Mouse (Mus musculus) frontal cortex, postnatal 36 days (tissue): ENCODE results near the gene Prtn3.

Experiments used
- DNase-seq, 2 experiments: peaks; one replicate each; pipeline ENCODE4 v3.0.0; 2022; ENCODE audit warnings: low spot score in 2 of 2

Prtn3 gene

DNA sequence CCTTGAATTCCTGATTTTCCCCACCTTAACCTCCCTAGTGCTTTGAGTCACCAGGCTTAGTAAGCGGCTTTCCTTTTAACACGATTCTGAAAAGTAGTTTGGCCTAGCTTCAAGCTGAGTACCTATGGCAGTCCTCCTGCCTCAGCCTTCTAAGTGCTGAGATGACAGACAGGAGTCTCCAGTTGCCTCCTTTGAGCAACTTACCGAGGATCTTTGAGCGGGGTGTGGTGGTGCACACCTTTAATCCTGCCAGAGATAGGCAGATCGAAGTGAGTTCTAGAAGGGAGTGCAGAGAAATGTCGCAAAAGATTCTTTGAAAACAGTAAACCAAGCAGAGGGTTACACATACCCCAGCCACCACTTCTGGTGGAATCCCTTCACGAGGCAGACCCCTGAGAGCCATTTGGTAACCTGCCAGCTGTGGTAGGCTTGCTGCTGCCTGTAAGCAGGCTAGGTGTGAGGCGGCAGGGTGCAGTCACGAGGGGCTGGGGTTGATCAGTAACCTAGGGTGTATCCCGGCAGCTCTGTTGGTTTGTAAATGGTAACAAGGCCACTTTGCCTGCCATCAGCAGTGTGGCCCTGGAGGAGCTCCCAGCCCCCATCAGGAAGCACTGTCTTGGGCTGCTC is 18.6 kb upstream of the Prtn3 start:
- no peak for DNase-seq

DNA sequence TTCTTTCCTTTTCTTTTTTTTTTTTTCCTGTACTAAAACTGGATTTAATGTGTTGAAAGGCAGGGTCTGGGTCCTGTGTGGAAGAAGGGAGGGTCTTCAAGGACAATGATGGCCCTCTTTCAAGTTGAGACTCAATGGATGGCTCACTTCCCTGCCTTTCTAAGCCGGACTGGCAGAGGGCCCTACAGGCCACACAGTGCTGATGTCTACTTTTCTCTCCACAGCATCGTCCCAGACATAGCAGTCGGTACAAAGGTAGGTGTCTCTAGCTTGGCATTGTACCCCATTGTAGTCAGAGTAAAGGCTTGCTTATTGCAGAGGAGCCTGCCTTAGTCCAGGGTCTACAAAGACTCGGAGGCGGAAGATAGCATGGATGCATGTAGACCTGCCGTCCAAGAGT is 18.0 kb upstream of the Prtn3 start:
- DNase-seq: no peak

DNA sequence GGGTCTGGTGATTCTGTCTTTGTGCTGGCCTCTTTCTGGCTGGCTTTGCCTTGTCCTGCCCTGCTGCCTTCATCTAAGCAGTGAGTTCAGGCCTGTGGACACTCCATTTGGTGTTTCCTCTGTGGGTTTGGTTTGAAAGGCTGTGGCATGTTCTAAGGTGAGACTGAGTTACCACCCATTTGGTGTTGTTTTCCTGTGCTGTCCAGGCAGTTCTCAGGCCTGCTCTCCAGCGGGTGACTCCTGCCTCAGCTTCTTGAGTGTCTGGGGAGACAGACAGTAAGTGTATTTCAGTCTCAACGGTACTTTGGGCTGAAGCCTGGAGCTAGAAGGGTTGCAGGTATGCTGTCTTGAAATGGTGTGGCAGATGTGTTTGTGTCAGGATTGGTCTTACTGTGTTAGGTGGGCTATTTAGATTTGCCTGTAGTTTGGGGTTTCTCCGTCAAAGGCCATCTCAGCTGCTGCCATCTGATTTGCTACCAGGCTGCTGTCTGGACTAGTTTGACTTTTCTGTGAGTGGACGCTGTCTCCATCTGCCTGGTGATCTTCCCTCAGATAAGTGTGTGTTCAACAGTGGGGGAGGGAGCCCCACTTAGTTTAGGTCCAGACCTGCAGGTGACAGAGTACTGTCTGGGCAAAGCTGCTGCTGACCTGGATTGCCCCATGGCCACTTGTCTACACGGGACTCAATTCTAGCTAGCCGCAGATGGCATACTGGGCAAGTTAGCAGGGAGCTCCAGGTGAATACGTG is 17.4 kb upstream of the Prtn3 start:
- no peak for DNase-seq

DNA sequence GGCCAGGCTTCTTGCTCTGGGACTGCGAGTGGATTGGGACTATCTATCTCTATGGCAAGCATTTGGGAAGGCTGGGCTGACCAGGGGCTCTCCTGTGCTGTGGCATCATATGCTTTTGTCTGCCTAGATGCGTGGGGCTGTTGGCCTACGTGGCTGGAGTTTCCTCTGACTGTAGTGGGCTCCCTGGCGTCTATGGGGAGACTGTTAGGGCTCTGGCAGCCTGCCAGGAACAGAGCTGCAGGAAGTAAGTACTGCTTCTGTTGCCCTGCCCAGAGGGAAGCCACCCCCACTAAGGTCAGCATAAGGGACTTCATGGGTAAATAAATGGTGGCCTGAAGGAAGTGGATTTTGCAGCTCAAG is 16.8 kb upstream of the Prtn3 start:
- DNase-seq: no peak

DNA sequence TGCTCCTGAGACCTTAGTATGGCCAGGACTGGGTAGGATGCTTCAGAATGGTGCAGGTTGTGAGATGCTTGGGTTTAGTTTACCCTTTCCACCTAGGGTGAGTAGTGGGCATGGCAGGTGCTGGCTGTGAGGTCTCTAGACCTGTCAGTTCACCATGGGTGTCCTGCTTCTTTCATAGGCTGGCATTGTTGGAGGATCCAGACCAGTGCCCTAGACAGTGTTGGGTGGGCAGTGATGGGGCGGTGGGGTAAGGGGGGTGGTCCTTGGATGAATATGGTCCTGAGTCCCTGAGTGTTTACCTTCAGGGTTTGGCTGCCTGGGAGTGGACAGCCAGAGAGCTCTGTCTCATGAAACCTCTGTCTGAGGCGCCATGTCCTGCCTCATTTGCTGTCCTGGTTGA is 16.4 kb upstream of the Prtn3 start:
- no peak for DNase-seq

DNA sequence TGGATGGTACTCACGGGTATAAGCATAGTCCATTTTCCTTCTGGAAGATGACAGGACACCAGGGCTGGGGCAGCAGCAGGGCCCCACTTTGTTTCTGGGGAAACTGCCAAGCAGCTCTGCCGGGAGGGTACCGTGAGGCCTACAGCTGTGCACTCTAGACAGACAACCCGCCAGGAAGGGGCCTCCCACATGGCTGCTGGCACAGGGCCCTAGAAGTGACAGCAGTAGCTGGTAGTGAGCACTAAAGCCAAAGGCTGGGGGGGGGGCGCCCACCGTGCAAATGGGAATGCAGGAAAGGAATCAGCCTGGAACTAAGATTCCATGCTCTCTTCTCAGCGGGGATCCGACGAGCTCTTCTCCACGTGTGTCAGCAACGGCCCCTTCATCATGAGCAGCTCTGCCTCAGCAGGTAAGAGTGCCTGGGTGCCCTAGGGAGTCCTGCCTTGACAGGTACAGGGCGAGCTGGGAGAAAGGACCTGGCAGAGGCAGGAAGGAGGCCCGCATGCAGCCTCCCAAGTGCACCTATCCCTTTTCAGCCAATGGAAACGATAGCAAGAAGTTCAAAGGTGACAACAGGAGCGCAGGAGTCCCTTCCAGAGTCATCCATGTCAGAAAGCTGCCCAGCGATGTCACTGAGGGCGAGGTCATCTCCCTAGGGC is 15.7 kb upstream of the Prtn3 start:
- DNase-seq: peak; percentile 70 to 73

DNA sequence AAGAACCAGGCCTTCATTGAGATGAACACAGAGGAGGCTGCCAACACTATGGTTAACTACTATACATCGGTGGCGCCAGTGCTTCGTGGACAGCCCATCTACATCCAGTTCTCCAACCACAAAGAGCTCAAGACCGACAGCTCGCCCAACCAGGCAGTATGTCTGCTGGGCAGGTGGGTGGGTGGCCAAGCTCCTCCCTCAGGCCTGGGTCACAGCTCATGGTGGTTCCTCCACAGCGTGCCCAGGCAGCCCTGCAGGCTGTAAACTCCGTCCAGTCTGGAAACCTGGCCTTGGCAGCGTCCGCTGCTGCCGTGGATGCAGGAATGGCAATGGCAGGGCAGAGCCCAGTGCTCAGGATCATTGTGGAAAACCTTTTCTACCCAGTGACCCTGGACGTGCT is 15.2 kb upstream of the Prtn3 start:
- no peak for DNase-seq

DNA sequence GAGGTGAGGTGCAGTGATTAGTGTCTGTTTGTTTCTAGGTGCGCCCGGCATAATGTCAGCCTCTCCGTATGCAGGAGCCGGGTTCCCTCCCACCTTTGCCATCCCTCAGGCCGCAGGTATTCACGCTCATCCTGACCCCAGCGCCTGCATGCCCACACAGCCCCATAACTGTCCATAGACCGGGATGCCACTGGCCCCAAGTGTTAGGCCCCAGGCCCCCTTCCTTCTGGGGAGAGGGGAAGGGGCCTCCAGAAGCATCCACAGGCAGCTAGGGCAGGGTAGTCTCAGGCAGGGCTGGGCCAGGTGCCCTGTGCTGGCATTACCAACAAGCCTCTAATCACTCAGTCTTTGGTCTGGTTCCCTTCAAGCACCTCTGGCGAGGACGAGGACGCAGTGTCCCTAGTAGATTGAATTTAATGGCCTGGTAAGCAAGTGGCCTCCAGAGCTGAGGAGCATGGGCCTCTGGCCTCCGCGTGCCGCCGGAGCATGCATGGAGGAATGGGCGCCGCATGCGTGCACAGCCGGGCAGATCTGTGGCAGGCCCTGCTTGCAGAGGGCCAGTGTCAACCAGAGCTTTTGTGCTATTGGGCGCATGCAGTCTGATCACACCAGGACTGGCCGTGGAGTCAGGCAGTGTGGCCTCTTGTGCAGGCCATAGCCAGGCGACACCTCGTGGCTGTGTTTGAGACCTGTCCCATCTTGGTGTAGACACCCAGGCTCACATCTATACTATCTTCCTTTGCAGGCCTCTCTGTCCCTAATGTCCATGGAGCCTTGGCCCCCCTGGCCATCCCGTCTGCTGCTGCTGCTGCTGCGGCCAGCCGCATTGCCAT is 14.0 kb upstream of the Prtn3 start:
- DNase-seq: no peak

DNA sequence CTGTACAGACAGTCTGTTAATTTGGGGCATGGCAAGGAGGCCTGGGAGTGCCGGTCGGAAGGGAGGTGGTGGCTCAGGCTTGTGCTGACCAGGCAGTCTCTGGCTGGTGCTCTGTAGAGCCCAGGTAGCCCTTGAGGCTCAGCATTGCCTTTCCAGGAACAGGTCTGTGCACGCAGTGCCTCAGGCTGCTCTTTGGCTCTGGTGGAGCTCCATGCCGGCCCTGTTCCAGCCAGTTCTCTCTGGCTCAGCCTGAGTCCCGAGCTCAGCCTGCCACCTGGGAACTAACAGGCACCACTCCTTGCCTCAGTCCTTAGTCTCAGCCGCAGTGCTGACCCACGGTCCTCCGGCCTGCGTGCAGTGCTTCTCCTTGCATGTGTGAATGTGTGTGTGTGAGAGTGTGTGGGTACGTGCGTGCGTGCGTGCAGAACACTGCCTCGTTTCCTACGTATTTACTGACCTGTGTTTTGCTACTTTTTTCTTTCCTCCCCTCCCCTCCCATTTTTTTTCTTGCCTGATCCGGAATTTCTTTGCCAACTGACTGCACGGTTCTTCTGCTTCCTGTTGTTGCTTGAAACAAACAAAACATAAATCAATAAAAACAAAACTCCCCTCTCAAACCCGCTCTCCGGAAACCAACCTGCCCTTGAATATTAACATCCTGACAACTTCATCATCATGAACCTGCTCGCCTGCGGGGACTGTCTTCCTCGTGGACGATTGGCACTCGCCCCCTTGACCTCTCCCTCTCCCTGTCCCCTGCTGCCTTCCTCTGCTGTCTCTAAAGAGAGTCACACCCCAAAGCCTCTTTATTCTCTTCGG is 12.8 kb upstream of the Prtn3 start:
- DNase-seq: no peak

DNA sequence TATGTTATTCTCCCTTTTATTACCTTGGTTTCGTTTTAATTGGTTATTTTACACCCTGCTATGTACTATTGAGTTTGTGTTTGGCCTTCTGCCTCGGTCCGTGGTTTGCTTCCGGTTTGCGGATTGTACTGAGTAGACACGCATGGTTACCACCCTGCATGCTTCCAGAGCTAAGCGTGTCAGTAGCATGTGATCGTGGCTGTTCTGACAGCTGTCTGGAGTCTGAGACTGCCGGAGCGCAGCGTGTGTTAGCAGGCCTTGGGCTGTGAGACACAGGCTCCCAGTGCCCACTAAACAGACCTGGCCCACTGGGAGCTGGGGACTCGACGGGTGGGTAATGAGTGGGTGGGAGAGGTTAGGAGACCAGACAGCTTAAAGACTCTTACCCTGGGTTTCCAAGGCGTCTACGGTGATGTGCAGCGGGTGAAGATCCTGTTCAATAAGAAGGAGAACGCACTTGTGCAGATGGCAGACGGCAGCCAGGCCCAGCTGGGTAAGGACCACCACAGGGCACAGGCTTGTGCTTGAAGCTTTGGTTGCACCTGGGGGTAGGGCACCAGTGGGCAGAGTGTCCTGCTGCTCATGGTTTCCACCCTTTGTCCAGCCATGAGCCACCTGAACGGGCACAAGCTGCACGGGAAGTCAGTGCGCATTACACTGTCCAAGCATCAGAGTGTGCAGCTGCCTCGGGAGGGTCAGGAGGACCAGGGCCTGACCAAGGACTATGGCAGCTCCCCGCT is 12.1 kb upstream of the Prtn3 start:
- no peak for DNase-seq

DNA sequence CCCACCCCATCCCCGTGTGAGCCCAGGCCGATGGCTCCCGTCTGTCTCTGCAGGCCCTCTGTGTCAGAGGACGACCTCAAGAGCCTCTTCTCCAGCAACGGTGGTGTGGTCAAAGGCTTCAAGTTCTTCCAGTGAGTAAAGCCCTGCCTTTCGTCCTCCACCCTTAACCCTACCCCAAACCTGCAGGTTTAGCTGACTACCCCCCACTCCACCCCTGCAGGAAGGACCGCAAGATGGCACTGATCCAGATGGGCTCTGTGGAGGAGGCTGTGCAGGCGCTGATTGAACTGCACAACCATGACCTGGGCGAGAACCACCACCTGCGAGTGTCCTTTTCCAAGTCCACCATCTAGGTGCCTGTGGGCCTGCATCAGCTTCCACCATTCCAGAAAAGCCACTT is 11.4 kb upstream of the Prtn3 start:
- no peak for DNase-seq

DNA sequence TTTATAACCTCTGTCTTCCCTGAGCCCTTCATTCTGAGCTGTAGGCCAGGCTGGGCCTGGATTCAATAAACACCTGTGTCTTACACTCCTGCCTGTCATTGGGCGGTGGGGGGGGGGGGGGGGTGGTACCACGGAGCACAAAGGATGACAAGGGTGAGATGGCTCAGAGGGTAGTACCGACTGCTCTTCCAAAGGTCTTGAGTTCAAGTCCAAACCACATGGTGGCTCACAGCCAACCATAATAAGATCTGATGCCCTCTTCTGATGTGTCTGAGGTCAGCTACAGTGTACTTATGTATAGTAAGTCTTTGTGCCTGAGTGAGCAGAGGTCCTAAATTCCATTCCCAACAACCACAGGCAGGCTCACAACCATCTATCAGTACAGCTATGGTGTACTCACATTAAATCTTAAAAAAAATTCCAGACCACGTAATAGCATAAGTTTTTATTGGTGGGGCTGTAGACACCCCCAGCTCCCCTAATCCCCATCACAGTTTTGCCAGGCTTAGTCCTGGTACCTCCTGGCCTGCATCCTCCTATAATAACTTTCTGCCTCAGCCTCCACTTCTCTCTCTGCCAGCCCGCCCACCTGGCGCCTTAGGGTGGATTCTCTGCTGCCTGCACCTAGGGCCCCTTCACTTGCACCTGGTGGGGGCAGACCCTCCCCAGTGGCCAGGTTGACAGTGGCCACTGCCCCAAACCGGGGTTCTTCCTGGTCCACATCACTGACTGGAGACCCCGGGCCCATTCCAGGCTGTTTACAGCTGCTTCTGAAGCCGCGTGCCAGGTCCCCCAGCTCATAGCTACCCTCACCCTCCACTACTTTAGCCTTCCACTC is 9.7 kb upstream of the Prtn3 start:
- DNase-seq: no peak

DNA sequence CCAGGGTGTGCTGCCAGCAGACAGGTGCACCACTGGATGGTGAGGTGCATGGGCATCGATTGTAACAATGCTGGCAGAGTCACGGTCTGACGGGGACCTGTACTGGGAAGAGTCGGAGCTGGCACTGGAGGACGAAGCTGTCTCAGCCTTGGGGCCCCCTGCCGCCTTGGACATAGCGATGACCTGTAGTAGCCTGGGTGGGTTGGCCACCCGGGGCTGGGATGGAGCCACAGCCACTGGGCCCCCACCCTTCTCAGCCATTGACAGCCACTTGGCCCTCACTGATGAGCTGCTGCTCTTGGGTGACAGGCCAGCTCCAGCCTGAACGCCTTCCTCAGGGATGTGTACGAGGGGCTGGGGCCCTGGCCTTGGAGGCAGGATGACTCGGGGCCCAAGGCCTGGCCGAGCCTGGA is 9.1 kb upstream of the Prtn3 start:
- no peak for DNase-seq

DNA sequence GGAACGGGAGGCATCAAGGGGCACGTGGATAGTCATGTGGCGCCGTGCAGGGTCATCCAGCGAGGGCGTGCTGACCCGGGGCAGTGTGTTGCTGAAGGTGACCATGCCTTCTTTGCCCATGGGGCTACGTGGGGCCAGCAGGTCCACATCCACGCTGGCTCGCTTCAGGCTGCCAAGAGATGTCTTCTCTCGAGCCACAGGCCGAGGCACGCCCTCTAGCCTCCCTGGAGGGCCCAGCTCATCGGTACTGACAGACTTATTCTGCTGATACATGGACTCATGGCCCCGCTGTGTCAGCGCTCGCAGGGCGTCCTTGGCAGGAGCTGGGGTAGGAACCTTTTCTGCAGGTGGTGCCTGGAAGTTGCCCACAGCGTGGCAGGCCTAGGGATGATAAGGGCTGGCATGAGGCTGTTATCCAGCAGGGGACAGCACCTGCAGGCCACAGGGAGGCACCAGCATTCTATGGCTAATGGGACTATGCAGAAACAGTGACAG is 8.4 kb upstream of the Prtn3 start:
- DNase-seq: no peak

DNA sequence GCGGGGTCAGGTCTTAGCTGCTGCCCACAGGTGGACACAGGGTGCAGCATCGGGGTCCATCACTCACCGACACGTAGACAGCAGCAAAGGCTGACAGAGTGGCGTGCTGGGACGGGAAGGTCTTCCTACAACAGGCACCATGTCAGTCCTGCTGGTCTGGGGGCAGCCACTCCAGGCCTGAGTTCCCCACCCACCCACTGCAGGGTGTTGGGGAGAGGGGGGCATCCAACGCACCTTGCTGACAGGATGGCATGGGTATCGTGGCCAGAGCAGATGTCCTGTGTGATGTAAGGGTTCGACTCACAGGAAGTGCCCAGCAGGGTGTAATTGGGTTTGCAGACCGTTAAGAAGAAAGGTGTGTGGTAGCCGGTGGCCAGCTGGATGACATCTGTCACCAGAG is 7.7 kb upstream of the Prtn3 start:
- DNase-seq: no peak

DNA sequence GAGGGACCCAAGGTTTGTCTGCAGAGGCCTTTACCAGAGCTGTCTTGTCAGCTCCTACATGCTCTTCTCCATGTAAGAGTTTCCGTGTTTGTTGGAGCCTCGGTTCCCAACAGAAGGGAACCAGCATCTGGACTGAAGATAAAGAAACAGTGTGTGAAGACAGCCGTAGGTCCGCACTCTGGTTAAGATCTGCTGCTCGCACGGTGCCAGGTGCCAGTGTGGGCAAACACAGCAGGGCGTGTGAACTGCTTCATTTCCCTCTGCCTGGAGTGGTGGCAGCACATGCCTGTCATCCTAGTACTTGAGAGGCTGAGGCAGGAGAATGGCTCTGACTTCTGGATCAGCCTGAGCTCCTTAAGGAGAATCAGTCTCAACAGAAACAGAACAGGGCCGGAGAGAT is 2.4 kb upstream of the Prtn3 start:
- no peak for DNase-seq

DNA sequence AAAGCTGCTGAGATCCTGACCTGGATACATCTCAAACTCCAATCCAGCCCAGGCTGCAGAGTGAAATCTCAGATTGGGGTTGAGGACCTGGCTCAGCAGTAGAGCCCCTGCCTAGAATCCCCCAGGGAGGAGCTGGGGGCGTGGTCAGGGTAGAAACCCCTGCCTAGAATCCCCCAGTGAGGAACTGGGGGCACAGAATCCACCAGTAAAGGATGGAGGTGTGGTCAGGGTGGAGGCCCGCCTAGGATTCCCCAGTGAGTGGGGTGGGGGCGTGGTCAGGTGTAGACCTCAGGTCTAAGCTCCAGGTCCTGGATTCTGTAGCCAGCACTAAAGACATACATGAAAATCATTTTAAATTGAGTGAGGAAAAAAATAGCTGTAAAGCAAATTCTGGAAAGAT is 1.4 kb upstream of the Prtn3 start:
- DNase-seq: no peak

DNA sequence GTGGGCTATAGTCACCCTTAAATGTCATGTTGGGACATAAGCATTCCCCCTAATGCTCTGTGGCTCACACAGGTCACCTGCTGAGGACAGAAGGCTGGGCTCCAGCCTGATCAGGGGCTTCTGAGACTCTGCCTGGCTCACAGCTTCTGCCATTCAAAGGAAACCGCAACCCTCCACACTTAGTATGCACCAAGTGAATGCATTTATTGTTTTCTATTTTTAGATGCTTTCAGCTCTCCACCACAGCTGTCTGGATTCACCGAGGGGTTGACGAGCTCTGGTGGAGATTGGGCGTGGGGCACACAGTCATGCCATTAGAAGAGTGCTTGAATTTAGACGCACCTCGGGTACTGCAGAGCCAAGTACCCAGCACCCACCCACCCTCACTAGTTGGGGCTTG is 963 bp upstream of the Prtn3 start:
- no peak for DNase-seq

DNA sequence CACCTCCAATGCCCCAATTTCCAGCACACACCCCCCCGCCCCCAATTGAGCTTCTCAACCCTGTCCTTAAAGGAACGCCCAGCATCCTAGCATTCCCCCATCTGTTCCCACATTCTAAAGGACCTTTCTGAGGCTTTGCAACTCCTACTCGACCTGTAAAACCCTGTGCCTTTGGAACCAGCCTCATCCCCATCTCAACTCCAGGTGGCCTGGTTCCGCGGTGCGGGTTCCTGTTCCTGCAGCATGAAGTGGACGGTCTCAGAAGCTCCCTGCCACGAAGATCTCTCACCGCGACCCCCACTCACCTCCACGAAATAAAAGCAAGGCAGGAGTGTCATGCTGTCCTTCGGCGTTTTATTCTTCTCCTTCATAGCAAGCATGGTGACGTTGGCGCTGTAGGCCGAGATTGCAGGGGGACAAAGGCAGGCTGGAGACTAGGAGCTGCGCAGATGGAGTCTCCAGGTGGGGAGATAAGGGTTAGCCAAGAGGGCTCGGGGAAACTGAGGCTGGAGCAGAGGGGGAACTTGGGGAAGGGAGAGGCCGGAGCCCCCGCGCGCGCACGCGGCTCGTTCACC is 474 bp upstream of the Prtn3 start:
- no peak for DNase-seq
